Mouse (Mus musculus) layer of hippocampus, adult 6 months (tissue): Measurements from ENCODE around the gene Olfr315. TPM values are rescaled to one million over a fixed set of nuclear protein-coding genes. Genes with fewer than 3 reads are reported as not detected.

Experiments used
- long read RNA-seq, 2 experiments: library from polyadenylated mRNA; unstranded; transcript quantifications; one replicate each; pipeline ENCODE4 v2.0.0; 2019 to 2020
- polyA plus RNA-seq: library from polyadenylated mRNA; unstranded; fragments of <200 nt; fragmentation: Nextera tagmentation; gene quantifications from 2 replicates; pipeline ENCODE4 v1.2.3, GENCODE M21; 2021

The Olfr315 gene
- polyA plus RNA-seq: not detected in 2 replicates
- long read RNA-seq, experiment 1: 0 reads
- long read RNA-seq, experiment 2: 0 reads

GRCm38 (mm10) chr11:58772888-58773287 lies at the start of gene Olfr315:
Gene Olfr315, plus strand, starts transcription at chr11:58773188.

GRCm38 (mm10) chr11:58723914-58724313 lies 49.1 kb upstream of the Olfr315 start, which contains the start of gene Olfr318:
Gene Olfr318, minus strand, starts transcription at chr11:58724014.

GRCm38 (mm10) chr11:58738792-58739262 lies 34.2 kb upstream of the Olfr315 start, which contains the start of gene Olfr317:
Gene Olfr317, minus strand, starts transcription at chr11:58739212.

GRCm38 (mm10) chr11:58752434-58752833 lies 20.6 kb upstream of the Olfr315 start, which contains the start of gene Olfr316:
Gene Olfr316, plus strand, starts transcription at chr11:58752734.

GRCm38 (mm10) chr11:58782480-58783089 lies 9.6 kb downstream of the Olfr315 start, which contains the start of gene Olfr314:
Gene Olfr314, plus strand, starts transcription at chr11:58782952.

GRCm38 (mm10) chr11:58801558-58802228 lies 28.7 kb downstream of the Olfr315 start, which contains the start of gene Fam183b:
Gene Fam183b, minus strand, starts transcription at chr11:58801960.

GRCm38 (mm10) chr11:58814700-58815099 lies 41.7 kb downstream of the Olfr315 start, which contains the start of gene Olfr313:
Gene Olfr313, plus strand, starts transcription at chr11:58815000.

GRCm38 (mm10) chr11:58828937-58829336 lies 55.9 kb downstream of the Olfr315 start, which contains the start of gene Olfr312:
Gene Olfr312, plus strand, starts transcription at chr11:58829237.

Other genes with a start within 250 kb of the Olfr315 start
- gene Olfr330, start 238.4 kb upstream of the Olfr315 start, polyA plus RNA-seq: not detected in 2 replicates
- gene Olfr329-ps, start 226.8 kb upstream of the Olfr315 start, polyA plus RNA-seq: not detected in 2 replicates
- gene Olfr328, start 217.6 kb upstream of the Olfr315 start, polyA plus RNA-seq: not detected in 2 replicates
- not detected in 2 replicates for gene Olfr224, start 202.6 kb upstream of the Olfr315 start, polyA plus RNA-seq
- not detected in 2 replicates for gene Olfr325, start 195.5 kb upstream of the Olfr315 start, polyA plus RNA-seq
- gene Olfr324, start 178.1 kb upstream of the Olfr315 start, polyA plus RNA-seq: not detected in 2 replicates
- gene 2210407C18Rik, start 157.1 kb upstream of the Olfr315 start, polyA plus RNA-seq: not detected in 2 replicates
- not detected in 2 replicates for gene Olfr323, start 142.7 kb upstream of the Olfr315 start, polyA plus RNA-seq
- not detected in 2 replicates for gene Trim58, start 132.7 kb upstream of the Olfr315 start, polyA plus RNA-seq
- gene Olfr322, start 114.4 kb upstream of the Olfr315 start, polyA plus RNA-seq: not detected in 2 replicates
- gene Olfr320, start 92.1 kb upstream of the Olfr315 start, polyA plus RNA-seq: not detected in 2 replicates
- gene Olfr319, start 74.0 kb upstream of the Olfr315 start, polyA plus RNA-seq: not detected in 2 replicates
- gene Olfr318, start 49.2 kb upstream of the Olfr315 start, polyA plus RNA-seq: not detected in 2 replicates
- 0.09 and 0.13 TPM in 2 replicates for gene Olfr317, start 34.0 kb upstream of the Olfr315 start, polyA plus RNA-seq
- 0.67 and 0.89 TPM in 2 replicates for gene Olfr316, start 20.5 kb upstream of the Olfr315 start, polyA plus RNA-seq
- not detected in 2 replicates for gene Olfr314, start 9.8 kb downstream of the Olfr315 start, polyA plus RNA-seq
- gene Fam183b, start 28.8 kb downstream of the Olfr315 start, polyA plus RNA-seq: 28.9 and 30.2 TPM in 2 replicates
- gene Olfr313, start 41.8 kb downstream of the Olfr315 start, polyA plus RNA-seq: not detected in 2 replicates
- not detected in 2 replicates for gene Olfr312, start 56.0 kb downstream of the Olfr315 start, polyA plus RNA-seq
- not detected in 2 replicates for gene Olfr311, start 66.1 kb downstream of the Olfr315 start, polyA plus RNA-seq
- gene Gm12258, start 74.0 kb downstream of the Olfr315 start, polyA plus RNA-seq: 3.5 and 3.9 TPM in 2 replicates
- gene 2810021J22Rik, start 94.0 kb downstream of the Olfr315 start, polyA plus RNA-seq: 3.4 and 4.0 TPM in 2 replicates
- gene Zfp39, start 131.0 kb downstream of the Olfr315 start, polyA plus RNA-seq: 6.0 and 6.7 TPM in 2 replicates
- not detected in 2 replicates for gene Btnl10, start 144.7 kb downstream of the Olfr315 start, polyA plus RNA-seq
- 359 and 481 TPM in 2 replicates for gene Rnf187, start 165.7 kb downstream of the Olfr315 start, polyA plus RNA-seq
- gene Hist3h2ba, start 175.7 kb downstream of the Olfr315 start, polyA plus RNA-seq: 23.0 and 26.4 TPM in 2 replicates
- 89.8 and 93.1 TPM in 2 replicates for gene Hist3h2a, start 181.5 kb downstream of the Olfr315 start, polyA plus RNA-seq
- 4.6 and 5.0 TPM in 2 replicates for gene Trim17, start 181.5 kb downstream of the Olfr315 start, polyA plus RNA-seq
- 10.9 and 12.4 TPM in 2 replicates for gene Trim11, start 204.9 kb downstream of the Olfr315 start, polyA plus RNA-seq